Mouse (Mus musculus) macrophage (primary cell): ENCODE measurements around the gene Gnptg. TPM values are rescaled to one million over a fixed set of nuclear protein-coding genes. Genes with fewer than 3 reads are reported as not detected.

ENCODE experiments used
- H3K27ac ChIP-seq: fragments of 350-480 bp; formaldehyde crosslinking; 2 replicates; pipeline ENCODE4 v1.9.0; 2021
- H3K36me3 ChIP-seq: fragments of 350-480 bp; formaldehyde crosslinking; 2 replicates; pipeline ENCODE4 v1.9.0; 2021; ENCODE audit errors: inconsistent target
- H3K4me3 ChIP-seq: fragments of 350-480 bp; formaldehyde crosslinking; 2 replicates; pipeline ENCODE4 v1.9.0; 2021; ENCODE audit errors: inconsistent target
- H3K79me2 ChIP-seq: fragments of 350-480 bp; formaldehyde crosslinking; 2 replicates; pipeline ENCODE4 v1.9.0; 2021; ENCODE audit errors: inconsistent target
- WGBS: methylation state at CpG from one replicate; pipeline ENCODE4 v1.1.7; 2026; ENCODE audit warnings: inconsistent platforms; ENCODE audit not compliant: missing documents; 5-methylcytosine and 5-hydroxymethylcytosine counted together
- polyA plus RNA-seq: library from polyadenylated mRNA; stranded (reverse); fragments of 250-400 nt; gene quantifications from 3 replicates; pipeline ENCODE4 v1.2.4, GENCODE M21; 2018; ENCODE audit warnings: inconsistent platforms
- total RNA-seq, 78 experiments: library from RNA; depleted of rRNA; stranded (reverse); fragments of 250-400 nt; gene quantifications; 1 replicate in 9 of 78; 2 replicates in 24 of 78; 3 replicates in 43 of 78; 4 replicates in 2 of 78; pipeline ENCODE4 v1.2.4; 2018; ENCODE audit warnings: inconsistent platforms in 56 of 78

Gene Gnptg
- 10 to 100 TPM in 24 of 26 experiments, 1 to 10 TPM in 2; 7.2 to 26.8 (median 14.8) TPM for total RNA-seq (2018; cell fraction: chromatin; rRNA removed)
- 10 to 100 TPM; 22.2 to 37.5 (median 28.2) TPM for total RNA-seq (2018; cell fraction: cytosol; rRNA removed)
- 10 to 100 TPM; 12.2 to 38.7 (median 22.5) TPM for total RNA-seq (2018; cell fraction: nucleus; rRNA removed)
- polyA plus RNA-seq: 31.8 to 33.6 TPM (median 33.3 TPM) in 3 replicates

GRCm38 (mm10) chr17:25239695-25240636 lies at the start of gene Gnptg, which contains the start of gene Tsr3:
Gene Gnptg, minus strand, starts transcription at chr17:25240124.
Gene Tsr3, plus strand, starts transcription at chr17:25240170.
- peaks cover 14% of the 10 kb centered on the region for H3K79me2 ChIP-seq
- 1% methylated on average over 80 of the region's 80 CpGs for WGBS
- no peak within 1 kb of the TSS for H3K27ac ChIP-seq
- H3K4me3 ChIP-seq: peak within 1 kb of the TSS; percentile 62
- peaks cover 15% of the 10 kb centered on the region; the same call in 1 of the 2 replicates for H3K36me3 ChIP-seq

- WGBS: 22% methylated on average over 4 of the region's 4 CpGs
- Histone ChIP-seq H3K36me3 (no peaks in the 10 kb centered on the region), H3K27ac (no peak overlapping the region), H3K79me2 (no peaks in the 10 kb centered on the region), H3K4me3 (no peak overlapping the region)
Measured at GRCm38 (mm10) chr17:25288842-25289241, 48.9 kb upstream of the Gnptg start.

GRCm38 (mm10) chr17:25285033-25285432 lies 45.1 kb upstream of the Gnptg start:
- Histone ChIP-seq H3K79me2 (no peaks in the 10 kb centered on the region), H3K36me3 (no peaks in the 10 kb centered on the region), H3K27ac (no peak overlapping the region), H3K4me3 (no peak overlapping the region)
- 28% methylated on average over 3 of the region's 3 CpGs for WGBS

GRCm38 (mm10) chr17:25282133-25282532 lies 42.2 kb upstream of the Gnptg start:
- H3K36me3 ChIP-seq: no peaks in the 10 kb centered on the region
- no peak overlapping the region for H3K4me3 ChIP-seq
- H3K79me2 ChIP-seq: no peaks in the 10 kb centered on the region
- H3K27ac ChIP-seq: no peak overlapping the region
- WGBS: 42% methylated on average over 11 of the region's 11 CpGs

GRCm38 (mm10) chr17:25275833-25276232 lies 35.9 kb upstream of the Gnptg start:
- H3K4me3 ChIP-seq: no peak overlapping the region
- H3K27ac ChIP-seq: no peak overlapping the region
- no peaks in the 10 kb centered on the region for H3K36me3 ChIP-seq
- H3K79me2 ChIP-seq: peaks cover 22% of the 10 kb centered on the region
- 91% methylated on average over 3 of the region's 3 CpGs for WGBS

GRCm38 (mm10) chr17:25274571-25275346 lies 34.8 kb upstream of the Gnptg start, which contains the start of gene Ube2i:
Gene Ube2i, minus strand, starts transcription at chr17:25274622.
- H3K27ac ChIP-seq: peak within 1 kb of the TSS; percentile 94
- 0 out of 2 replicates have a peak, but pooled peaks cover 3% of the 10 kb centered on the region for H3K36me3 ChIP-seq
- H3K4me3 ChIP-seq: peak within 1 kb of the TSS; percentile 40
- WGBS: 87% methylated on average over 9 of the region's 9 CpGs
- peaks cover 33% of the 10 kb centered on the region for H3K79me2 ChIP-seq

- peak overlapping the region; percentile 40 for H3K4me3 ChIP-seq
- peaks cover 11% of the 10 kb centered on the region; the same call in 1 of the 2 replicates for H3K36me3 ChIP-seq
- peaks cover 41% of the 10 kb centered on the region for H3K79me2 ChIP-seq
- H3K27ac ChIP-seq: peak overlapping the region; percentile 94
- 2% methylated on average over 34 of the region's 45 CpGs for WGBS
Measured at GRCm38 (mm10) chr17:25273706-25274501, 34.0 kb upstream of the Gnptg start.

- WGBS: under 1% methylated on average over 92 of the region's 92 CpGs
- H3K79me2 ChIP-seq: peaks cover 49% of the 10 kb centered on the region
- H3K36me3 ChIP-seq: peaks cover 19% of the 10 kb centered on the region
- H3K27ac ChIP-seq: peak overlapping the region; percentile 94
- H3K4me3 ChIP-seq: peak overlapping the region; percentile 97
Measured at GRCm38 (mm10) chr17:25272951-25273705, 33.2 kb upstream of the Gnptg start.

- 0% methylated on average over 10 of the region's 10 CpGs for WGBS
- peak overlapping the region; percentile 97 for H3K4me3 ChIP-seq
- H3K27ac ChIP-seq: peak overlapping the region; percentile 76
- H3K79me2 ChIP-seq: peaks cover 57% of the 10 kb centered on the region
- peaks cover 27% of the 10 kb centered on the region for H3K36me3 ChIP-seq
Measured at GRCm38 (mm10) chr17:25272326-25272725, 32.4 kb upstream of the Gnptg start.

GRCm38 (mm10) chr17:25270795-25271335 lies 30.9 kb upstream of the Gnptg start:
- Histone ChIP-seq H3K4me3 (0 out of 2 replicates have a peak overlapping the region, but pooled peaks have one; percentile 97), H3K79me2 (peaks cover 72% of the 10 kb centered on the region), H3K27ac (peak overlapping the region; percentile 76), H3K36me3 (peaks cover 41% of the 10 kb centered on the region)
- 86% methylated on average over 2 of the region's 2 CpGs for WGBS

GRCm38 (mm10) chr17:25264453-25264852 lies 24.5 kb upstream of the Gnptg start:
- no peak overlapping the region for H3K27ac ChIP-seq
- H3K36me3 ChIP-seq: peaks cover 72% of the 10 kb centered on the region
- H3K79me2 ChIP-seq: peaks cover 38% of the 10 kb centered on the region
- WGBS: 81% methylated on average over 3 of the region's 3 CpGs
- H3K4me3 ChIP-seq: no peak overlapping the region

GRCm38 (mm10) chr17:25257804-25258261 lies 17.9 kb upstream of the Gnptg start:
- Histone ChIP-seq H3K4me3 (no peak overlapping the region), H3K79me2 (no peaks in the 10 kb centered on the region), H3K27ac (no peak overlapping the region), H3K36me3 (peaks cover 6% of the 10 kb centered on the region)
- WGBS: 49% methylated on average over 5 of the region's 6 CpGs
